Mouse (Mus musculus) heart, adult 18-20 months (tissue): ENCODE results near the gene Rabgap1l. TPM values are rescaled to one million over a fixed set of nuclear protein-coding genes. Genes with fewer than 3 reads are reported as not detected.

Experiments used
- microRNA-seq, 2 experiments: library from miRNA; unstranded; fragments of <30 nt; microRNA quantifications; one replicate each; pipeline ENCODE4 v1.2.0; 2022
- total RNA-seq, 2 experiments: library from RNA; stranded (reverse); gene quantifications; 2 replicates each; pipeline ENCODE4 v1.2.3; 2021

The Rabgap1l gene
- total RNA-seq, 2 experiments from 2014 or later = 66.6 to 73.2 TPM

Small RNAs within 50 kb of the gene (microRNA-seq; reads per million reads assigned to microRNA genes)
- 0 to 1.4 reads per million in 2 experiments for gene Mir1927

Other genes with a start within 250 kb of the Rabgap1l start
- 10 to 100 TPM; 39.6 to 48.4 TPM for gene Rc3h1, start 113.2 kb upstream of the Rabgap1l start, total RNA-seq
- gene Serpinc1, start 185.4 kb upstream of the Rabgap1l start, total RNA-seq = under 1 TPM; 0.07 to 0.36 TPM
- 10 to 100 TPM; 14.2 to 15.7 TPM for gene Zbtb37, start 241.6 kb upstream of the Rabgap1l start, total RNA-seq